Mouse (Mus musculus): ENCODE results near the gene Nr1h2. TPM values are rescaled to one million over a fixed set of nuclear protein-coding genes. Genes with fewer than 3 reads are reported as not detected.

The Nr1h2 gene
- polyA plus RNA-seq (2015; fragmentation: Nextera tagmentation; extraction: Ambion mirVana) = 71.3 and 73.9 TPM in 2 replicates

DNA sequence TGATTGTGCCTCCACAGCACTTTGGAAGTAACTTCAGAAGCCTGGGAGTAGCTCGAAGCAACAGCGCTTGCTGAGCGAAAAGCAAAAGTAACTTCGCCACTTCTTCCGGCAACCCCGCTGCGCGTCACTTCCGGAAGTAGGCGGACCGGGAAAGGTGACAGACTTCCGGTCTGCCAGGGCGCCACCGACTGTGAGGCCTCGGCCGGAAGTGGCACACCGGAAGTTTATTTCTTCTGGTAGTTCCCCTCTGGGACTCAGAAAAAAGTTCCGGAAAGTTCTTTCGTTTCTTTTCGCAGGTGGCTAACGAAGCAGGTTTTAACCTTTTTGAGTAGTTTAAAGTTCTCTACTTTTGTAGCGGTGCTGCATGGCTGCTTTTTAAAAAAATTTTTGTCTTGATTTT, at the start of gene Nr1h2:
TSS of gene Nr1h2 (minus strand) at position 126 of the 400 bp plus-strand sequence.
- Histone ChIP-seq H3K4me2 (replicated peaks; ENCODE audit: low read depth) (peak within 1 kb of the TSS; percentile 70), H3K9ac (ENCODE audit: low read depth, low read length) (peak within 1 kb of the TSS; percentile 56), H3K9me3 (ENCODE audit: control insufficient read depth) (no peaks in the 10 kb centered on the region), H3K27me3 (replicated peaks; ENCODE audit: control insufficient read depth, insufficient read depth, low read length) (no peaks in the 10 kb centered on the region), H3K4me1 (replicated peaks; ENCODE audit: control insufficient read depth, insufficient read depth, low read length) (no peaks in the 10 kb centered on the region), H3K4me3 (ENCODE audit: low read depth, low read length) (peak within 1 kb of the TSS; percentile 61), H3K36me3 (ENCODE audit: control insufficient read depth, insufficient read depth) (peaks cover 33% of the 10 kb centered on the region), H3K27ac (ENCODE audit: low read depth, low read length) (peak within 1 kb of the TSS; percentile 95)
- 0 out of 2 replicates have a peak, but pooled peaks have one; percentile 4 for TF ChIP-seq CTCF (IDR thresholded peaks at IDR 0.05; ENCODE audit: low read depth)
- ATAC-seq = peak; percentile 84
- under 1% methylated on average over 22 of the region's 22 CpGs for WGBS

DNA sequence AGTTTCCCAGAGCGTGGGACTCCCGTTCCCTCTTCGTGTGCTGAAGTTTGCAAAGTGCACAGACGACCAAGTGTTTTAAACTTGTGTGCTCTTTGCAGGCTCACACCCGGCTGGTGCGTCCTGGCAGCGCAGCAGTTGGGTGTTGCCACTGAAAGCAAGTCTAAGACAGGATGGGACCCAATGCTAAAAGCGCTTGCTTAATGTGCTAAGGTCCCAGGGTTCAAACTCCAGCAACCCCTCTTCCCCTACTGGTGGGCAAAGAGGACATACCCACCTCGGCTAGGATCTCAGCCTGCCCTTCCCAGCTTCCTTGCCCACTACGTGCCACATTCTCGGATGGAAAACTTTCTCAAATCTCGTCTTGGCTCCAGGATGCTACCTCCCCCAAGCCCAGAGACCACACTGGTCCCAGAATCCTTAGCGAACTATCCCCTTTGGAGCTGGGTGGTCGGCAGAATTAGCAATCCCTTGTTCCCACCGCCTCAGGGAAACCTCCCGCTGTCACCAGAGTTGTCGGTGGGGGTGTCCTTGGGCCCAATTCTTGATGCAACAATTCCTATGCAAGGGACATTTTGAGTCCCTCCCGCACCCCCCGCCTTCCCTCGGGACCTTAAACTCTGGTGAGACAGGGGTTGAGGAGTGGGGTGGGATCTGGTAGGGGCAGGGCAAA, 49.6 kb upstream of the Nr1h2 start:
- Histone ChIP-seq H3K27ac (ENCODE audit: low read depth, low read length) (no peak overlapping the region), H3K9ac (ENCODE audit: low read depth, low read length) (no peak overlapping the region), H3K4me3 (ENCODE audit: low read depth, low read length) (no peak overlapping the region), H3K4me2 (replicated peaks; ENCODE audit: low read depth) (no peak overlapping the region), H3K4me1 (replicated peaks; ENCODE audit: control insufficient read depth, insufficient read depth, low read length) (no peaks in the 10 kb centered on the region), H3K27me3 (replicated peaks; ENCODE audit: control insufficient read depth, insufficient read depth, low read length) (peaks cover 31% of the 10 kb centered on the region), H3K36me3 (ENCODE audit: control insufficient read depth, insufficient read depth) (peaks cover 22% of the 10 kb centered on the region), H3K9me3 (ENCODE audit: control insufficient read depth) (no peaks in the 10 kb centered on the region)
- 4% methylated on average over 20 of the region's 20 CpGs for WGBS
- no peak for TF ChIP-seq CTCF (IDR thresholded peaks at IDR 0.05; ENCODE audit: low read depth)
- no peak for ATAC-seq

- Histone ChIP-seq H3K9ac (ENCODE audit: low read depth, low read length) (no peak overlapping the region), H3K4me1 (replicated peaks; ENCODE audit: control insufficient read depth, insufficient read depth, low read length) (no peaks in the 10 kb centered on the region), H3K36me3 (ENCODE audit: control insufficient read depth, insufficient read depth) (peaks cover 13% of the 10 kb centered on the region; the same call in 1 of the 2 replicates), H3K4me3 (ENCODE audit: low read depth, low read length) (no peak overlapping the region), H3K9me3 (ENCODE audit: control insufficient read depth) (no peaks in the 10 kb centered on the region), H3K4me2 (replicated peaks; ENCODE audit: low read depth) (no peak overlapping the region), H3K27ac (ENCODE audit: low read depth, low read length) (no peak overlapping the region), H3K27me3 (replicated peaks; ENCODE audit: control insufficient read depth, insufficient read depth, low read length) (peaks cover 31% of the 10 kb centered on the region)
- no peak for ATAC-seq
- TF ChIP-seq CTCF (IDR thresholded peaks at IDR 0.05; ENCODE audit: low read depth) = no peak
- 14% methylated on average over 11 of the region's 11 CpGs for WGBS
These were observed 48.7 kb upstream of the Nr1h2 start for GRCm38 (mm10) chr7:44602443-44602842.

DNA sequence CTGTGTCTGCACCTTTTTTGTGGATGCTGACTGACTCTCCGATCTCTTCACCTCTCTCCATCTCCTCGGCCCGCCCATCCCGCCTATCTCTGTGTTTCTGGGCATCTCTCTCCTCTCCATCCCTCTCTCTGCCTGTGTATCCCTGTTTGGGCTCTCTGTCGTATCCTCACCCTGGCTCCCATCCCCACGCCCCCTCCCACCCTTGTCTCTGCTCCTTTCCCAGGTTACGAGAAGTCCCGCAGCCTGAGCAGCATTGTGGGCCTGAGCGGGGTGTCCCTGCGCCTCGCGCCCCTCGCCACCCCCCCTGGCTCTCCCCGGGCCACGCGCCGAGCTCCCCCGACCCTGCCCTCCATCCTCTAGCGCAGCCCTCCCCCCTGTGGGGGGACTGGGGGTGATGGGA, 47.9 kb upstream of the Nr1h2 start:
- Histone ChIP-seq H3K4me1 (replicated peaks; ENCODE audit: control insufficient read depth, insufficient read depth, low read length) (no peaks in the 10 kb centered on the region), H3K27me3 (replicated peaks; ENCODE audit: control insufficient read depth, insufficient read depth, low read length) (peaks cover 31% of the 10 kb centered on the region), H3K9me3 (ENCODE audit: control insufficient read depth) (no peaks in the 10 kb centered on the region), H3K4me2 (replicated peaks; ENCODE audit: low read depth) (no peak overlapping the region), H3K4me3 (ENCODE audit: low read depth, low read length) (no peak overlapping the region), H3K9ac (ENCODE audit: low read depth, low read length) (no peak overlapping the region), H3K36me3 (ENCODE audit: control insufficient read depth, insufficient read depth) (peaks cover 5% of the 10 kb centered on the region; the same call in 1 of the 2 replicates), H3K27ac (ENCODE audit: low read depth, low read length) (no peak overlapping the region)
- no peak for TF ChIP-seq CTCF (IDR thresholded peaks at IDR 0.05; ENCODE audit: low read depth)
- no peak for ATAC-seq
- WGBS = 20% methylated on average over 19 of the region's 19 CpGs

- Histone ChIP-seq H3K9me3 (ENCODE audit: control insufficient read depth) (no peaks in the 10 kb centered on the region), H3K36me3 (ENCODE audit: control insufficient read depth, insufficient read depth) (no peaks in the 10 kb centered on the region; the same call in 1 of the 2 replicates), H3K9ac (ENCODE audit: low read depth, low read length) (no peak overlapping the region), H3K27ac (ENCODE audit: low read depth, low read length) (no peak overlapping the region), H3K4me2 (replicated peaks; ENCODE audit: low read depth) (no peak overlapping the region), H3K4me3 (ENCODE audit: low read depth, low read length) (no peak overlapping the region), H3K27me3 (replicated peaks; ENCODE audit: control insufficient read depth, insufficient read depth, low read length) (peaks cover 31% of the 10 kb centered on the region), H3K4me1 (replicated peaks; ENCODE audit: control insufficient read depth, insufficient read depth, low read length) (no peaks in the 10 kb centered on the region)
- 81% methylated on average over 10 of the region's 10 CpGs for WGBS
- ATAC-seq = no peak
- no peak for TF ChIP-seq CTCF (IDR thresholded peaks at IDR 0.05; ENCODE audit: low read depth)
These were observed 47.0 kb upstream of the Nr1h2 start for GRCm38 (mm10) chr7:44600691-44601262.

DNA sequence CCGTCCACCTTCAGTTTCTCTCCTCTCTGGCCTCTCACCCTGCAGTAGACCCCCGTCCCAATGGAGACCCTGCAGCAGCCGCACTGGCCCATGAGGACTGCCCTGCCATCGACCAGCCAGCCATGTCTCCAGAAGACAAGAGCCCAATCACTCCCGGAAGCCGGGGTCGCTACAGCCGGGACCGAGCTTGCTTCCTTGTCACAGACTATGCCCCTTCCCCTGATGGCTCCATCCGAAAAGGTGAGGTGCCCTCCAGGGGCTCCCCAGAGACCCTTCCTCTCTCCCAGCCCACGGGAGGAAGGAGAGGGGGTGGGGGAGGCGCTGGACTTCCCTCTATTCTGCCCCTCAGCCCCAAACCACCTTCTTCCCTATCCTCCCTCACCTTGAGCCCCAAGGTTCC, 44.6 kb upstream of the Nr1h2 start:
- Histone ChIP-seq H3K9ac (ENCODE audit: low read depth, low read length) (no peak overlapping the region), H3K27me3 (replicated peaks; ENCODE audit: control insufficient read depth, insufficient read depth, low read length) (peaks cover 22% of the 10 kb centered on the region), H3K4me1 (replicated peaks; ENCODE audit: control insufficient read depth, insufficient read depth, low read length) (no peaks in the 10 kb centered on the region), H3K9me3 (ENCODE audit: control insufficient read depth) (no peaks in the 10 kb centered on the region), H3K4me3 (ENCODE audit: low read depth, low read length) (no peak overlapping the region), H3K36me3 (ENCODE audit: control insufficient read depth, insufficient read depth) (no peaks in the 10 kb centered on the region), H3K27ac (ENCODE audit: low read depth, low read length) (no peak overlapping the region), H3K4me2 (replicated peaks; ENCODE audit: low read depth) (no peak overlapping the region)
- no peak for ATAC-seq
- no peak for TF ChIP-seq CTCF (IDR thresholded peaks at IDR 0.05; ENCODE audit: low read depth)
- WGBS = 74% methylated on average over 12 of the region's 12 CpGs
